Mouse (Mus musculus): ENCODE measurements around the gene Ifna7. TPM values are rescaled to one million over a fixed set of nuclear protein-coding genes. Genes with fewer than 3 reads are reported as not detected.

Gene Ifna7
- total RNA-seq, 1 experiment from 2014 or later, result not detected

DNA sequence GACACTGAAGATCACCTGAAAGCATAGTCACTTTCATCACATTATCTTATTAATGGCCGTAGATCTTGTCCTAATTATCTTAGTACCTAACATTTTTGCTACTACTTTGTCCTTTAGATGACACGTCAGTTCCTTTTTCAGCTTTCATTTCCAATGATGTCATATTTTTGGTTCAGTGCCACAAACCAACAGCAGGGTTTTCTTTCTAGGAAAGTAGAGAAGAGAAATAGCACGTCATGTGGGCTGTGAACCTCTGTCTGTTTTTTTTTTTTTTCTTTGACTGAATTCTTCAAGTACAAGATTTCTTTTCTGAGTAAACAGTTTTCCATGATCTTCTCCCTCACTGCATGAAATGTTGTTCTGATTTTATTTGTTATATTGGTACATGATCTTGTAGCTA, 24.0 kb downstream of the Ifna7 start:
- DNase-seq, result no peak

- DNase-seq, result no peak
Measured at GRCm38 (mm10) chr4:88841438-88841911, 25.4 kb downstream of the Ifna7 start, which contains the start of gene Ifna4. Gene Ifna4 (plus strand): TSS chr4:88841861.

- no peak for DNase-seq
Measured at GRCm38 (mm10) chr4:88845334-88845733, 29.3 kb downstream of the Ifna7 start.

GRCm38 (mm10) chr4:88849698-88850097, 33.7 kb downstream of the Ifna7 start, which contains the start of gene Ifna1:
Gene Ifna1 (plus strand): TSS chr4:88850087.
- DNase-seq, result no peak

GRCm38 (mm10) chr4:88851026-88851763, 35.2 kb downstream of the Ifna7 start:
- DNase-seq, result no peak

DNA sequence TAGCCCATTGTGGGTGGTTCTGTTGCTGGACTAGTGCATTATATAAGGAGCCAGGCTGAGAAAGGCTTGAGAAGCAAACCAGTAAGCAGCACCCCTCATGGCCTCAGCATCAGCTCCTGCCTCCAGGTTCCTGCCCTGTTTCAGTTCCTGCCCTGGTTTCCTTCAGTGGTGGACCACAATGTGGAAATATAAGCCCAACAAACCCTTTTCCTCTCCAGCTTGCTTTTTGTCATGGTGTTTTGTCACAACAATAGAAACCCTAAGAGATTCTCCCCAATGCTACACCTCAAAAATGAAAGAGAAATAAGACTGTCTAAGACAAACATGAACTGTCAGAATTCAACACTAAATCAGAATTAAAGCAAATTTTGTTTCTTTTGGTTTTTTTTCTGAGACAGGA, 43.2 kb downstream of the Ifna7 start:
- no peak for DNase-seq

GRCm38 (mm10) chr4:88863309-88863708, 47.3 kb downstream of the Ifna7 start:
- no peak for DNase-seq

- peak; percentile 13 for DNase-seq
Measured at GRCm38 (mm10) chr4:88864599-88864998, 48.6 kb downstream of the Ifna7 start.

DNA sequence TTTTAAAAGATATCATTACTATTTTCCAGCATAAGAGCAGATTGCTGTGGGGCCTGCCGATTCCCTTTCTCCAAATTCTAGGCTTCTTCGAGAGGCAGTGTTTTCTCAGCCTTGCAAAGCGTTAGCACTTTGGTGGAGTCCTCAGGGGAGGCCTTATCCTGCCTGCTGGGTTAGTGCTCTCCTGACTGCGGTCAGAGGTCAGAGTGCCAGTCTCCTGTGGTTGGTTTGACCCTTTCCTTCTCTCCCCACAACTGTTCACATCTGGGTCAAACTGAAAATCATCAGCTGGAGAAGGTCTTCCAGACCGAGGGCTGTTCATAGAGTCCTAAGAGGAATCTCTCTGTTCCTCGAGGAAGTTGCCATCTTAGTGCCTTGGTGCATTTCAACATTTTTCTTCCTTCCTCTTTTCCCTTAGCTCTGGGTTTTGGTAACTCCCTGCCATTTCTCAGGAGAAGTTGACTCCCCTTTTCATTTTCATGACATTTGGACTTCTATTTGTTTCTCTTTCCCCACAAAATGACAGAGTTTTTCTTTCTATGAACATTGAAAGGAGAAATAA, 49.1 kb downstream of the Ifna7 start:
- no peak for DNase-seq

Other genes starting within 250 kb of the Ifna7 start
- gene Ifna14, start 244.4 kb upstream of the Ifna7 start, total RNA-seq (2021), result not detected in 2 replicates
- gene Ifna9, start 223.8 kb upstream of the Ifna7 start, total RNA-seq (2021), result not detected in 2 replicates
- gene Ifna12, start 212.9 kb upstream of the Ifna7 start, total RNA-seq (2021), result not detected in 2 replicates
- not detected in 2 replicates for gene C87499, start 181.8 kb upstream of the Ifna7 start, total RNA-seq (2021)
- not detected in 2 replicates for gene Ifna13, start 171.8 kb upstream of the Ifna7 start, total RNA-seq (2021)
- gene Ifna16, start 139.3 kb upstream of the Ifna7 start, total RNA-seq (2021), result not detected in 2 replicates
- gene Ifna2, start 132.3 kb upstream of the Ifna7 start, total RNA-seq (2021), result not detected in 2 replicates
- gene Ifnab, start 124.9 kb upstream of the Ifna7 start, total RNA-seq (2021), result not detected in 2 replicates
- gene Gm26566, start 94.4 kb upstream of the Ifna7 start, total RNA-seq (2021), result 0.49 and 0.89 TPM in 2 replicates
- gene Klhl9, start 93.8 kb upstream of the Ifna7 start, total RNA-seq (2021), result 72.3 and 74.9 TPM in 2 replicates
- not detected in 2 replicates for gene Gm13271, start 61.4 kb upstream of the Ifna7 start, total RNA-seq (2021)
- not detected in 2 replicates for gene Gm13283, start 56.1 kb upstream of the Ifna7 start, total RNA-seq (2021)
- not detected in 2 replicates for gene Gm13290, start 42.4 kb upstream of the Ifna7 start, total RNA-seq (2021)
- not detected in 2 replicates for gene Gm13289, start 39.3 kb upstream of the Ifna7 start, total RNA-seq (2021)
- not detected in 2 replicates for gene Gm13272, start 36.4 kb upstream of the Ifna7 start, total RNA-seq (2021)
- gene Ifnz, start 34.1 kb upstream of the Ifna7 start, total RNA-seq (2021), result not detected in 2 replicates
- gene Gm13276, start 30.5 kb upstream of the Ifna7 start, total RNA-seq (2021), result not detected in 2 replicates
- not detected in 2 replicates for gene Gm13277, start 27.6 kb upstream of the Ifna7 start, total RNA-seq (2021)
- not detected in 2 replicates for gene Gm13278, start 24.7 kb upstream of the Ifna7 start, total RNA-seq (2021)
- gene Gm13275, start 21.7 kb upstream of the Ifna7 start, total RNA-seq (2021), result not detected in 2 replicates
- not detected in 2 replicates for gene Gm13279, start 18.8 kb upstream of the Ifna7 start, total RNA-seq (2021)
- gene Gm13285, start 16.6 kb upstream of the Ifna7 start, total RNA-seq (2021), result 0.22 TPM in 1 of 2 replicates, not detected in the other
- gene Gm13287, start 13.0 kb upstream of the Ifna7 start, total RNA-seq (2021), result not detected in 2 replicates
- gene Gm13288, start 10.7 kb upstream of the Ifna7 start, total RNA-seq (2021), result not detected in 2 replicates
- not detected in 2 replicates for gene Ifna11, start 3.7 kb downstream of the Ifna7 start, total RNA-seq (2021)
- gene Ifna6, start 11.2 kb downstream of the Ifna7 start, total RNA-seq (2021), result not detected in 2 replicates
- not detected in 2 replicates for gene Ifna5, start 19.3 kb downstream of the Ifna7 start, total RNA-seq (2021)
- not detected in 2 replicates for gene Ifna4, start 25.6 kb downstream of the Ifna7 start, total RNA-seq (2021)
- not detected in 2 replicates for gene Ifna1, start 33.9 kb downstream of the Ifna7 start, total RNA-seq (2021)
- gene Ifne, start 64.0 kb downstream of the Ifna7 start, total RNA-seq (2021), result not detected in 2 replicates

Data from adrenal gland, postnatal 14 days (tissue).